Mouse (Mus musculus) CH12.LX (cell line): ENCODE results near the gene Dock10.
A peak's percentile ranks its signal among the peaks of the same experiment; 100 is the strongest.

Source experiments
- CTCF ChIP-seq, 2 experiments: IDR thresholded peaks in 1 of 2; conservative IDR thresholded peaks in 1 of 2; 2 replicates each; pipeline ENCODE4 v1.5.1; 2011 to 2012; ENCODE audit warnings: low read depth in 2 of 2, low read length in 2 of 2, improper control_type of control experiment in 1 of 2, inconsistent platforms in 1 of 2, mild to moderate bottlenecking in 1 of 2, moderate library complexity in 1 of 2
- ELF1 ChIP-seq: IDR thresholded peaks from 2 replicates; pipeline ENCODE4 v1.6.1; 2014; ENCODE audit warnings: low read depth, mild to moderate bottlenecking, inconsistent platforms, low read length, improper control_type of control experiment
- JUND ChIP-seq: conservative IDR thresholded peaks from 2 replicates; pipeline ENCODE4 v1.6.1; 2011; ENCODE audit warnings: low read depth, low read length, improper control_type of control experiment
- POLR2A ChIP-seq: IDR thresholded peaks from 2 replicates; pipeline ENCODE4 v1.6.1; 2011; ENCODE audit warnings: low read depth, mild to moderate bottlenecking, improper control_type of control experiment, low read length

- TF ChIP-seq ELF1 (no peak), CTCF (conservative IDR thresholded peaks at IDR 0.05 in 1 of 2, IDR thresholded peaks at IDR 0.05 in 1 of 2; ENCODE audit: low read depth in 2 of 2, low read length in 2 of 2) (peak in 1 of 2 experiments; percentile 36; a peak in 2 of 4 replicates), POLR2A (no peak), JUND (no peak)
Measured at GRCm38 (mm10) chr1:80655854-80656253, 102.5 kb downstream of the Dock10 start.
